Mouse (Mus musculus): ENCODE data around the gene Ptpn3.

Gene Ptpn3

GRCm38 (mm10) chr4:57301410-57302313 lies at the start of gene Ptpn3:
Gene Ptpn3, minus strand, starts transcription at chr4:57301837.
- peak within 1 kb of the TSS; percentile 93 for H3K4me3 ChIP-seq (replicated peaks; ENCODE audit: low read length)
- H3K27me3 ChIP-seq (ENCODE audit: insufficient read depth, low read length): peaks cover 8% of the 10 kb centered on the region; the same call in 1 of the 2 replicates
- no peak for TF ChIP-seq POU5F1 (IDR thresholded peaks at IDR 0.05; ENCODE audit: borderline replicate concordance, low read length)
- TF ChIP-seq CTCF (conservative IDR thresholded peaks at IDR 0.05; ENCODE audit: low read length): no peak
- no peak for TF ChIP-seq NANOG (IDR thresholded peaks at IDR 0.05; ENCODE audit: borderline replicate concordance, low read length)
- H3K36me3 ChIP-seq (ENCODE audit: insufficient read depth, low read length): peaks cover 9% of the 10 kb centered on the region
- no peaks in the 10 kb centered on the region for H3K9me3 ChIP-seq (ENCODE audit: low read length)
- H3K4me1 ChIP-seq (replicated peaks; ENCODE audit: low read depth, low read length): peaks cover 71% of the 10 kb centered on the region

GRCm38 (mm10) chr4:57350541-57350940 lies 48.9 kb upstream of the Ptpn3 start:
- Histone ChIP-seq H3K36me3 (ENCODE audit: insufficient read depth, low read length) (no peaks in the 10 kb centered on the region), H3K4me1 (replicated peaks; ENCODE audit: low read depth, low read length) (no peaks in the 10 kb centered on the region), H3K4me3 (replicated peaks; ENCODE audit: low read length) (no peak overlapping the region), H3K27me3 (ENCODE audit: insufficient read depth, low read length) (no peaks in the 10 kb centered on the region), H3K9me3 (ENCODE audit: low read length) (peaks cover 4% of the 10 kb centered on the region; the same call in 1 of the 2 replicates)
- TF ChIP-seq NANOG (IDR thresholded peaks at IDR 0.05; ENCODE audit: borderline replicate concordance, low read length) (no peak), CTCF (conservative IDR thresholded peaks at IDR 0.05; ENCODE audit: low read length) (no peak), POU5F1 (IDR thresholded peaks at IDR 0.05; ENCODE audit: borderline replicate concordance, low read length) (no peak)

GRCm38 (mm10) chr4:57343996-57344395 lies 42.4 kb upstream of the Ptpn3 start:
- TF ChIP-seq NANOG (IDR thresholded peaks at IDR 0.05; ENCODE audit: borderline replicate concordance, low read length) (no peak), POU5F1 (IDR thresholded peaks at IDR 0.05; ENCODE audit: borderline replicate concordance, low read length) (no peak), CTCF (conservative IDR thresholded peaks at IDR 0.05; ENCODE audit: low read length) (no peak)
- Histone ChIP-seq H3K4me3 (replicated peaks; ENCODE audit: low read length) (no peak overlapping the region), H3K27me3 (ENCODE audit: insufficient read depth, low read length) (no peaks in the 10 kb centered on the region)

GRCm38 (mm10) chr4:57338923-57339322 lies 37.3 kb upstream of the Ptpn3 start:
- H3K9me3 ChIP-seq (ENCODE audit: low read length): no peaks in the 10 kb centered on the region
- TF ChIP-seq CTCF (conservative IDR thresholded peaks at IDR 0.05; ENCODE audit: low read length) (no peak), POU5F1 (IDR thresholded peaks at IDR 0.05; ENCODE audit: borderline replicate concordance, low read length) (no peak), NANOG (IDR thresholded peaks at IDR 0.05; ENCODE audit: borderline replicate concordance, low read length) (no peak)
- H3K27me3 ChIP-seq (ENCODE audit: insufficient read depth, low read length): no peaks in the 10 kb centered on the region
- peaks cover 11% of the 10 kb centered on the region; the same call in 1 of the 2 replicates for H3K4me1 ChIP-seq (replicated peaks; ENCODE audit: low read depth, low read length)
- no peak overlapping the region for H3K4me3 ChIP-seq (replicated peaks; ENCODE audit: low read length)
- H3K36me3 ChIP-seq (ENCODE audit: insufficient read depth, low read length): no peaks in the 10 kb centered on the region

More at GRCm38 (mm10) chr4:57343996-57344395, 42.4 kb upstream of the Ptpn3 start:
- Histone ChIP-seq H3K9me3 (ENCODE audit: low read length) (peaks cover 4% of the 10 kb centered on the region; the same call in 1 of the 2 replicates), H3K36me3 (ENCODE audit: insufficient read depth, low read length) (no peaks in the 10 kb centered on the region), H3K4me1 (replicated peaks; ENCODE audit: low read depth, low read length) (no peaks in the 10 kb centered on the region; the same call in 1 of the 2 replicates)

GRCm38 (mm10) chr4:57338061-57338460 lies 36.4 kb upstream of the Ptpn3 start:
- TF ChIP-seq NANOG (IDR thresholded peaks at IDR 0.05; ENCODE audit: borderline replicate concordance, low read length) (no peak), CTCF (conservative IDR thresholded peaks at IDR 0.05; ENCODE audit: low read length) (no peak), POU5F1 (IDR thresholded peaks at IDR 0.05; ENCODE audit: borderline replicate concordance, low read length) (no peak)
- 0 out of 2 replicates have a peak, but pooled peaks cover 11% of the 10 kb centered on the region for H3K4me1 ChIP-seq (replicated peaks; ENCODE audit: low read depth, low read length)

GRCm38 (mm10) chr4:57335000-57335666 lies 33.5 kb upstream of the Ptpn3 start:
- 0 out of 2 replicates have a peak, but pooled peaks cover 11% of the 10 kb centered on the region for H3K4me1 ChIP-seq (replicated peaks; ENCODE audit: low read depth, low read length)
- H3K9me3 ChIP-seq (ENCODE audit: low read length): no peaks in the 10 kb centered on the region
- 0 out of 2 replicates have a peak, but pooled peaks cover 1% of the 10 kb centered on the region for H3K27me3 ChIP-seq (ENCODE audit: insufficient read depth, low read length)
- no peaks in the 10 kb centered on the region for H3K36me3 ChIP-seq (ENCODE audit: insufficient read depth, low read length)
- no peak overlapping the region for H3K4me3 ChIP-seq (replicated peaks; ENCODE audit: low read length)
- TF ChIP-seq POU5F1 (IDR thresholded peaks at IDR 0.05; ENCODE audit: borderline replicate concordance, low read length): no peak
- no peak for TF ChIP-seq CTCF (conservative IDR thresholded peaks at IDR 0.05; ENCODE audit: low read length)
- TF ChIP-seq NANOG (IDR thresholded peaks at IDR 0.05; ENCODE audit: borderline replicate concordance, low read length): no peak

More at GRCm38 (mm10) chr4:57338061-57338460, 36.4 kb upstream of the Ptpn3 start:
- no peaks in the 10 kb centered on the region for H3K36me3 ChIP-seq (ENCODE audit: insufficient read depth, low read length)
- no peaks in the 10 kb centered on the region for H3K9me3 ChIP-seq (ENCODE audit: low read length)
- no peak overlapping the region for H3K4me3 ChIP-seq (replicated peaks; ENCODE audit: low read length)
- no peaks in the 10 kb centered on the region for H3K27me3 ChIP-seq (ENCODE audit: insufficient read depth, low read length)

- H3K4me3 ChIP-seq (replicated peaks; ENCODE audit: low read length): no peak overlapping the region
- H3K9me3 ChIP-seq (ENCODE audit: low read length): no peaks in the 10 kb centered on the region
- 0 out of 2 replicates have a peak, but pooled peaks cover 2% of the 10 kb centered on the region for H3K27me3 ChIP-seq (ENCODE audit: insufficient read depth, low read length)
- 0 out of 2 replicates have a peak, but pooled peaks cover 11% of the 10 kb centered on the region for H3K4me1 ChIP-seq (replicated peaks; ENCODE audit: low read depth, low read length)
- peak; percentile 27 for TF ChIP-seq CTCF (conservative IDR thresholded peaks at IDR 0.05; ENCODE audit: low read length)
- no peak for TF ChIP-seq NANOG (IDR thresholded peaks at IDR 0.05; ENCODE audit: borderline replicate concordance, low read length)
- TF ChIP-seq POU5F1 (IDR thresholded peaks at IDR 0.05; ENCODE audit: borderline replicate concordance, low read length): no peak
- no peaks in the 10 kb centered on the region for H3K36me3 ChIP-seq (ENCODE audit: insufficient read depth, low read length)
These were observed 32.4 kb upstream of the Ptpn3 start for GRCm38 (mm10) chr4:57333926-57334548.

All from E14TG2a.4 (cell line).